Mouse (Mus musculus) kidney, adult 8-10 months (tissue): Measurements from ENCODE around the gene Camta1.

Experiments
- DNase-seq, 2 experiments: peaks; one replicate each; pipeline ENCODE4 v3.0.0; 2022

Gene Camta1

DNA sequence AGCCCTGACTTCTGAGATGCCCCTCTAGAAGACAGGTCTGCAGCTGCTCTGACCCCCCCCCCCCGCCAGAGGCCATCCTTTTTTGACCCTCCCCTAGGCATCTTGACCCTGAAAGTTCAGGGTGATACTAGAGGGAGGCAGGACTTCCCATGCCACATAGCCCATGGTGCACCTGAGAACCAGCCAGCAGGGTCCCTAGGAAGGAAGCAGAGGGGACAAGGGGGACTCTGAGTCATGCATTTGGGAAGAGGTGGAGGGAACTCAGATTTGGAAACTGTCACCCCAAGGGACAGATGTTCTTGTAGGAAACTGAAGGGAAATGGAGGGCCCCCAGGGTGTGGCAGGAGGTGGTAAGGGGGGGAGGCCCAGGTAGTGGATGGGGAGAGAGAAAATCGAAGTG is 723.1 kb downstream of the Camta1 start:
- DNase-seq = no peak

GRCm38 (mm10) chr4:151138135-151138534 is 723.5 kb downstream of the Camta1 start:
- peak in 1 of 2 experiments; percentile 15 for DNase-seq

- no peak for DNase-seq
Observed at GRCm38 (mm10) chr4:151137701-151138100, 724.0 kb downstream of the Camta1 start.

GRCm38 (mm10) chr4:151135491-151135890 is 726.2 kb downstream of the Camta1 start:
- peak in 1 of 2 experiments; percentile 12 for DNase-seq

- no peak for DNase-seq
Observed at GRCm38 (mm10) chr4:151133760-151134159, 727.9 kb downstream of the Camta1 start.

DNA sequence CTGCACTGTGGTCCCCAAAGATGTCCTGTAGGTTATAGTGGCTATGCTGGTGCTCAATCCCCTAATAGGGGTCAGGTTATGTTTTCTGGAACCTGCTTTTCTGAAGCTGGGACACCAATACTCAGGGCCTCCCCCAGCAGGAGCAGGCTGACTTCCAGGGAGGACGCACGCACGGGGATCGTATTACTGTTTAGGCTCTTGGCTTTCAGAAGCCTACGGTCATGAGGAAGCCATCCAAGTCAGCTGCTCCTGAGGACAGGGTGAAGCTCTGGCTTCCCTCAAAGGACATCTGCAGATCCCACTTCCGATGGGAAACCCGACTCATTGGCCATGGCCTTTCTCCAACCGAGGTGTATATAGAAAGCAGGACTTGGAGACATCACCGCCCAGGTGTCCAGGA is 729.2 kb downstream of the Camta1 start:
- no peak for DNase-seq

- no peak for DNase-seq
Observed at GRCm38 (mm10) chr4:151130756-151131490, 730.8 kb downstream of the Camta1 start.

DNA sequence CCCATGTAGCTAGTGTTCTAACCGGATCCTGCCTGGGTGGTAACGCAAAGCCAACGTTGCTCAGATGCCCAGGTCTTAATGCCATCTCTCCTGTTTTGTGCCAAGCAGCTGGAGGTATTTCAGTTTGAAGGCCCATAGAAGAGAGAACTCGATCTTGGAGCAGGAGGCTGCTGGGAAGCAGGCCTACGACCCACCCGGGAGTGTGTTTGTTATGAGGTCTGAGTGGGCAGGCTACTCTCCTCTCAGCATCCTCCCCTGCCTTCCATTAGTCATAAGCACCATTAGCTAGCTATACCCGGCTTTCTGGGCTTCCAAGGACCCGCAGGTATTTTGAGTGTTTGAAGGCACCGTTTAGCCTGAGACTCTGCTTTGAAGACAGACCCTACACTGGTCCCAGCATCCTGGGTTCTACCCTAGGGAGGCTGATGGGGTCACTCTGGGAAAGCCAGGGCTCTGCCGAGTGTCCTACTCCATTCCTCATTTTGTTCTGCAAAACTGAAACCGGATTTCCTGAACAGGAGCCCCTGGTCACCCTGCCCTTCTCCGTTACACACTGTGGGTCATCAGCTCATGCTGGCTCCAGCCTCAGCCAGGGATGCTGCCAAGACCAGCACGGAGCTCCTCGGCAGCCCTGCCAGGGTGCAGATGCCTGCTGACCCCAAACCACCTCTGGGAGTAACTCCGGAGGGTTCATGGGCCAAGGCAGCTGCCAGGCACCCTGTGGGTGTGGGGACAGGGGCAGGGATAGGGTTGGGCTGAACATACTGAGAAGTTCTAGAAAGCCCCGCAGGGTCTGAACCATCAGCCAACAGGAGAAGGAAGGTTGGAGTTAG is 731.7 kb downstream of the Camta1 start:
- no peak for DNase-seq

DNA sequence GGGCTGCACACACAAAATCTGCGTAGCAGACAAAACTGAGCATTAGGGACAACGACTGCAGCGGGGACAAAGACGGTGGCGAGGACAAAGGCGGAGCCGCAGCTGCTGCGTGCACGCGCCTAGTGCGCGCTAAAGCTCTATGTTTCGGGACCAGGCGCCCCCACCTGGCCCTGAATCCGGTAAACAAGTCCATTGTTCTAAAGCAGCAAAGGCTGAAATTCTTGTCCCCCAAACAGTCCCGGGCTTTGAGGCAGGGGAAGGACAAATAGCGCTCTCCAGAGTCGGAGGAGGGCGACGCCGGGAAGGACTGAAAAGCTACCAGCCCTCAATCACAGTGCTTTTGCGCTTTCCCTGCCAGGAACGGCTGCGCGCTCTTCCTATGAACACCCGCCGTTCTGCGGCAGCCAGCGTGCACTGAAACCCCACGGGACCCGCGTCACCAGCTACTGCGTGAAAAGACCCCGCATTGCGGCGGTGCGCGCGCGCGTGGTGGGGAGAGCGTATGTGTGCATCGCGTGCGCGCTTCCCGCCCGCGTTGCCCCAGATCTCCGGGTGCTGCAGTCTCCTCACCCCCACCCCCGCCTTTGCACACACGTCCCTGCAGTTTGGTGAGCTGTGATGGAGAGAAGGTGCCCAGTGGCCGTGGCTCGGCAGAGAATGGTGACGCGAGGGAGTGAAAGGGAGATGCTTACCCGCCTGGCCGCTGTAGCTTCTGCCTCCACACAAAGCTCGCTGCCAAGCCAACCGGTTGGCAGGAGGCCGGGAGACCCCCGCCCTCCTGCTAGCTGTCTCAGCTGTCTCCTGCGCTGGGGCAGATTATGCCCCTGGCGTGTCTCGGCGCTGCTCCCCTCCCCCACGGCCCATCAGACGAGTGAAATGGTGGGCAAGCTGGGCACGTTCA is 732.8 kb downstream of the Camta1 start:
- DNase-seq = peak in 1 of 2 experiments; percentile 11

GRCm38 (mm10) chr4:151127636-151128548 is 733.8 kb downstream of the Camta1 start:
- DNase-seq = no peak

GRCm38 (mm10) chr4:151118883-151119282 is 742.8 kb downstream of the Camta1 start:
- no peak for DNase-seq

DNA sequence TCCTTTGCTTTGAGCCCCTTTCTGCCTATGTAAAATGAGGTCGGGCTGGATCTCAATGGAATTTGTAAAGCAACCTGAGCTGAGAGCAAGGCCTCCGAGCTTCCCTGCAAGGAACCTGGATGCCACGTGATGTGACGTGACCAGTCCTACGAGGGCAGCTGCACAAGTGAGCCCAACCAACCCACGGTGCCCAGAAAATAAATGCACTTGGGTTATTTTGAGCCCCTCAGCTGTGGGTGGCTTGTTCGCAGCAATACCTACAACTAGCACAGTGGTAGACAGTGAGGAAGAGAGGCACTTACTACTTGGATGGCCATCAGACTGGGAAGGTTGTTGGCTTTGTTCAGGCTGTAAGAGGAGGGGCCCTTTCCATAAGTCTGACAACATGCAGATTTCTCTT is 747.1 kb downstream of the Camta1 start:
- DNase-seq = no peak

GRCm38 (mm10) chr4:151111226-151111625 is 750.5 kb downstream of the Camta1 start:
- DNase-seq = no peak

DNA sequence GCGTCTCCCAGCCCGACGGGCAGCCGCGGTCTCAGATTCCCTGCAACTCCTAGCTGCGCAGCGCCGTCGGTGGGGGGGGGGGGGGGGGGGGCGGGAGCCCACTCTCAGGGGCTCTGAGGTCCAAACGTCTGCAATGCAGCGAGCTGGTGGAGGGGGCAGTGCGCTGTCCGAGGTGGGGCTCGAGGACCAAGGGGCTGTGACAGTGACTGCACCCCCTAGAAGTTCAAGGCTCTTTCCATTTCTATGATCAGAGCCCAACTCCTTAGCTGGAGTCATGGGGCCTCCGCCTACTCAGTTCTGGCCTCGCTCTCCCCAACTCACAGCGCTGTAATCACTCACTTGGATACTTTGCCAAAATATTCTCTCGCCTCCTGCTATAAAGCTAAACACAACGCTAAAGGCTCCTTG is 752.8 kb downstream of the Camta1 start:
- DNase-seq = no peak

DNA sequence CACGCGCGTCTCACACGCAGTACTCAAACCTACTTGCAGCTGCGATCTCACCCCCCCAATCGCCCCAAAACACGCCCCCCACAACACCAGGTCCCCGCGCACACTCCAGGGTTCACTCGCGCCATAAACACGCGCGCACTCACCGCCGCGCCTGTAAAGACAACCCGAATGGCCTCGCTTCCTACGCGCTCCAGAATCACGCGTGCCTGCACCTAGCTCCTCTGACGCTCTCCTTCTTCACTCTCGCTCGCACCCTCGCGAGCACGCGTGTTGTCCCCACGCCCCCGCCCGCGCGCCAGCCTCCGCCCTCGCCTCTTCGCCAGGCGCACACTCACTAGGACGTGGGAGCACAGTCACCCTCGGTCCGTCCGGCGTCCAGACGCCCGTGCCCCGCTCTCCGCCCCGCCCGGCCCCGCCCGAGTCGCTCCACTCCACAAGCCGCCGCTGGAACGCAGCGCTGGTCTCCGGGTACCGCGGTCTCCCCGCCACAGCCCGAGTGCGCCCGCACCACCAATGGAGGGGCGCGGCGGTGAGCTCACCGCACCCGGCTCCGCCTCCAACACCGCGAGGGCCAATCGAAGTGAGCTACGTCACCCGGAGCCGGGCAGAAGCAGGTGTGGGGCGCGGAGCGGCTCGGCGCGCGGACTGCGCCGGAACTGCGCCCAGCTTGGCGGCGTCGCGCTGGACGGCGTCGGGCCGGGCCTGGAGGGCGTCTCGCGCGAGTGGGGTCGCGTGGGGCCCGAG is 753.5 kb downstream of the Camta1 start:
- DNase-seq = peak; percentile 68 to 75

GRCm38 (mm10) chr4:151107131-151108001 is 754.3 kb downstream of the Camta1 start:
- DNase-seq = no peak

DNA sequence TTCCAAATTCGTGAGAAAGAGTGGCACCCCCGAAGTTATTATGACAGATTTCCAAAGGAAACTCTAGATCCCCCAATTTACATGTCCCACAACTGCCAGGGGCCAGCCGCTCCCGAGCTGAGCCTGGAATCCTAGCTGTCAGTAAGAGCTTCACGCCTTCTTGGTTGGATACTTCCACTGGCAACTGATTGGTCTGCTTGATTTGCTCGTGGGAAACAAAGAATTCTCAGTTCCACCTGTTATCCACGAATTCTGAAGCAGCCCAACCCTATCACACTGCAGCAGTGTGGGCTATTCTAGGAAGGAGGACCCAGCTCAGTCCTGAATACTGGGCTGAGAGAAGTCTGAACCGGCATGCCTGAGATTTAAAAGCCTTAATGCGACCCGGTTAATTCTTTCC is 755.2 kb downstream of the Camta1 start:
- no peak for DNase-seq

GRCm38 (mm10) chr4:151105886-151106285 is 755.8 kb downstream of the Camta1 start:
- no peak for DNase-seq

GRCm38 (mm10) chr4:151104147-151104546 is 757.5 kb downstream of the Camta1 start:
- DNase-seq = no peak

- DNase-seq = no peak
Observed at GRCm38 (mm10) chr4:151103646-151104045, 758.0 kb downstream of the Camta1 start.
